Mouse (Mus musculus): ENCODE results near the gene Prkd2. TPM values are rescaled to one million over a fixed set of nuclear protein-coding genes. Genes with fewer than 3 reads are reported as not detected.
A peak's percentile ranks its signal among the peaks of the same experiment; 100 is the strongest.

Prkd2 gene
- polyA plus RNA-seq, 2 experiments = 1.8 to 2.5 TPM

- no peaks in the 10 kb centered on the region for H3K9me3 ChIP-seq (ENCODE audit: control insufficient read depth, low read length)
- no peak overlapping the region for H3K4me3 ChIP-seq (ENCODE audit: insufficient read depth in 1 of 2, low read depth in 2 of 2, low read length in 2 of 2)
- peak; percentile 55 for TF ChIP-seq CTCF (IDR thresholded peaks at IDR 0.05; ENCODE audit: low read depth)
- no peak for TF ChIP-seq EP300 (IDR thresholded peaks at IDR 0.05; ENCODE audit: low read depth)
- DNase-seq (ENCODE audit: low read depth in 3 of 3, low spot score in 3 of 3) (no peak), ATAC-seq (ENCODE audit: insufficient read depth) (no peak)
- peaks cover 20% of the 10 kb centered on the region for H3K27me3 ChIP-seq (ENCODE audit: control insufficient read depth, insufficient read depth, low read length)
- H3K4me1 ChIP-seq (replicated peaks; ENCODE audit: control insufficient read depth in 2 of 2, insufficient read depth in 2 of 2, low read length in 1 of 2) = peaks cover 4 to 7% of the 10 kb centered on the region in 2 experiments; a peak in 3 of 4 replicates
- H3K9ac ChIP-seq (replicated peaks) = no peak overlapping the region
- WGBS (ENCODE audit: insufficient replicate concordance) = 63% methylated on average over 2 of the region's 2 CpGs
- H3K4me2 ChIP-seq (ENCODE audit: low read depth) = no peak overlapping the region
- no peaks in the 10 kb centered on the region for H3K36me3 ChIP-seq (replicated peaks; ENCODE audit: control insufficient read depth, insufficient read depth, low read depth)
- no peak overlapping the region for H3K27ac ChIP-seq
These were observed 30.2 kb upstream of the Prkd2 start for GRCm38 (mm10) chr7:16812505-16812904.

- WGBS (ENCODE audit: insufficient replicate concordance) = 16% methylated on average over 1 of the region's 1 CpGs
- ATAC-seq (ENCODE audit: insufficient read depth) = no peak
- Histone ChIP-seq H3K27me3 (ENCODE audit: control insufficient read depth, insufficient read depth, low read length) (peaks cover 17% of the 10 kb centered on the region), H3K4me3 (ENCODE audit: insufficient read depth in 1 of 2, low read depth in 2 of 2, low read length in 2 of 2) (peak within 1 kb of the TSS; percentile 97 to 100), H3K4me1 (replicated peaks; ENCODE audit: control insufficient read depth in 2 of 2, insufficient read depth in 2 of 2, low read length in 1 of 2) (peaks cover 27 to 34% of the 10 kb centered on the region in 2 experiments), H3K9me3 (ENCODE audit: control insufficient read depth, low read length) (no peaks in the 10 kb centered on the region), H3K36me3 (replicated peaks; ENCODE audit: control insufficient read depth, insufficient read depth, low read depth) (no peaks in the 10 kb centered on the region), H3K9ac (replicated peaks) (peak within 1 kb of the TSS; percentile 97), H3K27ac (peak within 1 kb of the TSS; percentile 80), H3K4me2 (ENCODE audit: low read depth) (peak within 1 kb of the TSS; percentile 99)
- TF ChIP-seq CTCF (IDR thresholded peaks at IDR 0.05; ENCODE audit: low read depth) = no peak
- TF ChIP-seq EP300 (IDR thresholded peaks at IDR 0.05; ENCODE audit: low read depth) = no peak
- DNase-seq (ENCODE audit: low read depth in 3 of 3, low spot score in 3 of 3) = no peak
These were observed 27.3 kb upstream of the Prkd2 start, which contains the start of gene Strn4 for GRCm38 (mm10) chr7:16815351-16815941. TSS of gene Strn4 (plus strand) at chr7:16815889.

GRCm38 (mm10) chr7:16816078-16816474, 26.6 kb upstream of the Prkd2 start:
- Histone ChIP-seq H3K9me3 (ENCODE audit: control insufficient read depth, low read length) (no peaks in the 10 kb centered on the region), H3K4me1 (replicated peaks; ENCODE audit: control insufficient read depth in 2 of 2, insufficient read depth in 2 of 2, low read length in 1 of 2) (peaks cover 32 to 40% of the 10 kb centered on the region in 2 experiments)
- DNase-seq (ENCODE audit: low read depth in 3 of 3, low spot score in 3 of 3) = peak; percentile 64 to 67 (median 66)

GRCm38 (mm10) chr7:16816475-16817122, 26.1 kb upstream of the Prkd2 start, which contains the start of gene Fkrp:
TSS of gene Fkrp (minus strand) at chr7:16816732.
- Histone ChIP-seq H3K4me3 (ENCODE audit: insufficient read depth in 1 of 2, low read depth in 2 of 2, low read length in 2 of 2) (peak within 1 kb of the TSS; percentile 97 to 100), H3K4me2 (ENCODE audit: low read depth) (peak within 1 kb of the TSS; percentile 99), H3K27ac (peak within 1 kb of the TSS; percentile 80), H3K9me3 (ENCODE audit: control insufficient read depth, low read length) (no peaks in the 10 kb centered on the region), H3K36me3 (replicated peaks; ENCODE audit: control insufficient read depth, insufficient read depth, low read depth) (no peaks in the 10 kb centered on the region), H3K4me1 (replicated peaks; ENCODE audit: control insufficient read depth in 2 of 2, insufficient read depth in 2 of 2, low read length in 1 of 2) (peaks cover 32 to 44% of the 10 kb centered on the region in 2 experiments), H3K9ac (replicated peaks) (peak within 1 kb of the TSS; percentile 97), H3K27me3 (ENCODE audit: control insufficient read depth, insufficient read depth, low read length) (peaks cover 5% of the 10 kb centered on the region)
- under 1% methylated on average over 62 of the region's 64 CpGs for WGBS (ENCODE audit: insufficient replicate concordance)
- TF ChIP-seq CTCF (IDR thresholded peaks at IDR 0.05; ENCODE audit: low read depth) (peak; percentile 7; the same call in 1 of the 2 replicates), EP300 (IDR thresholded peaks at IDR 0.05; ENCODE audit: low read depth) (no peak)
- peak; percentile 77 for ATAC-seq (ENCODE audit: insufficient read depth)
- DNase-seq (ENCODE audit: low read depth in 3 of 3, low spot score in 3 of 3) = no peak

More at GRCm38 (mm10) chr7:16816078-16816474, 26.6 kb upstream of the Prkd2 start:
- Histone ChIP-seq H3K4me2 (ENCODE audit: low read depth) (peak overlapping the region; percentile 99), H3K9ac (replicated peaks) (peak overlapping the region; percentile 97), H3K27ac (peak overlapping the region; percentile 80), H3K4me3 (ENCODE audit: insufficient read depth in 1 of 2, low read depth in 2 of 2, low read length in 2 of 2) (peak overlapping the region; percentile 97 to 100), H3K36me3 (replicated peaks; ENCODE audit: control insufficient read depth, insufficient read depth, low read depth) (no peaks in the 10 kb centered on the region), H3K27me3 (ENCODE audit: control insufficient read depth, insufficient read depth, low read length) (peaks cover 11% of the 10 kb centered on the region)
- under 1% methylated on average over 49 of the region's 55 CpGs for WGBS (ENCODE audit: insufficient replicate concordance)
- ATAC-seq (ENCODE audit: insufficient read depth) = peak; percentile 80
- no peak for TF ChIP-seq CTCF (IDR thresholded peaks at IDR 0.05; ENCODE audit: low read depth)
- TF ChIP-seq EP300 (IDR thresholded peaks at IDR 0.05; ENCODE audit: low read depth) = no peak

GRCm38 (mm10) chr7:16817693-16818092, 25.0 kb upstream of the Prkd2 start:
- DNase-seq (ENCODE audit: low read depth in 3 of 3, low spot score in 3 of 3) (no peak), ATAC-seq (ENCODE audit: insufficient read depth) (no peak)
- peaks cover 32 to 47% of the 10 kb centered on the region in 2 experiments for H3K4me1 ChIP-seq (replicated peaks; ENCODE audit: control insufficient read depth in 2 of 2, insufficient read depth in 2 of 2, low read length in 1 of 2)
- H3K9ac ChIP-seq (replicated peaks) = peak overlapping the region; percentile 97
- TF ChIP-seq CTCF (IDR thresholded peaks at IDR 0.05; ENCODE audit: low read depth) (no peak), EP300 (IDR thresholded peaks at IDR 0.05; ENCODE audit: low read depth) (no peak)
- WGBS (ENCODE audit: insufficient replicate concordance) = 63% methylated on average over 3 of the region's 3 CpGs
- H3K27me3 ChIP-seq (ENCODE audit: control insufficient read depth, insufficient read depth, low read length) = no peaks in the 10 kb centered on the region
- H3K4me2 ChIP-seq (ENCODE audit: low read depth) = peak overlapping the region; percentile 99
- no peak overlapping the region for H3K27ac ChIP-seq
- H3K36me3 ChIP-seq (replicated peaks; ENCODE audit: control insufficient read depth, insufficient read depth, low read depth) = no peaks in the 10 kb centered on the region; the same call in 1 of the 2 replicates
- H3K9me3 ChIP-seq (ENCODE audit: control insufficient read depth, low read length) = no peaks in the 10 kb centered on the region
- peak overlapping the region; percentile 97 to 100 for H3K4me3 ChIP-seq (ENCODE audit: insufficient read depth in 1 of 2, low read depth in 2 of 2, low read length in 2 of 2)
